Mouse (Mus musculus): ENCODE measurements around the gene Fut11. TPM values are rescaled to one million over a fixed set of nuclear protein-coding genes. Genes with fewer than 3 reads are reported as not detected.
A peak's percentile ranks its signal among the peaks of the same experiment; 100 is the strongest.
"Not testable (repeated sequence)": the region's sequence is repeated elsewhere in the genome, so short reads cannot be mapped to it uniquely, and the experiment has no call there.

Gene Fut11
- polyA plus RNA-seq, 1 experiment from 2014 or later: 29.2 TPM

- Histone ChIP-seq H3K27me3 (no peaks in the 10 kb centered on the region), H3K36me3 (peaks cover 43% of the 10 kb centered on the region), H3K27ac (peak overlapping the region; percentile 95), H3K4me1 (peaks cover 54% of the 10 kb centered on the region), H3K9ac (peak overlapping the region; percentile 90), H3K4me2 (peak overlapping the region; percentile 64), H3K9me3 (replicated peaks) (no peaks in the 10 kb centered on the region), H3K4me3 (replicated peaks) (peak overlapping the region; percentile 81)
- 13% methylated on average over 15 of the region's 15 CpGs for WGBS
- ATAC-seq (replicated peaks; ENCODE audit: low FRiP score): peak; percentile 24; the same call in 1 of the 2 replicates
These were observed 7.5 kb downstream of the Fut11 start for GRCm38 (mm10) chr14:20702096-20702740.

- ATAC-seq (replicated peaks; ENCODE audit: low FRiP score): peak; percentile 72
These were observed 8.1 kb downstream of the Fut11 start, which contains the start of gene Chchd1 for GRCm38 (mm10) chr14:20702741-20703381. Gene Chchd1, plus strand, starts transcription at chr14:20703006.

DNA sequence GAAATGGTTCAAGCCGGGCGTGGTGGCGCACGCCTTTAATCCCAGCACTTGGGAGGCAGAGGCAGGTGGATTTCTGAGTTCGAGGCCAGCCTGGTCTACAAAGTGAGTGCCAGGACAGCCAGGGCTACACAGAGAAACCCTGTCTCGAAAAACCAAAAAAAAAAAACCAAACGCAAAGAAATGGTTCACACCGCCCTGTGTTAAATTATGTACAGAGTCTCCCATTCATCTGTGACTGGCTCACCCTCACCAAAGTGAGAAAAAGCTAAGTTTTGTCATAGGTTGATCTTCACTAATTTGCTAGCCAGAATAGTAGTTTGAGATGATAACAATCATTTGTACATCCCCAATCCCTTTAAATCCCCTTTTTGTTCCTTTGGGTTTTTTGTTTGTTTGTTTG, 8.7 kb downstream of the Fut11 start:
- H3K4me2 ChIP-seq: peak overlapping the region; percentile 64
- H3K36me3 ChIP-seq: peaks cover 36% of the 10 kb centered on the region
- WGBS: 4% methylated on average over 8 of the region's 8 CpGs
- H3K4me1 ChIP-seq: peaks cover 45% of the 10 kb centered on the region
- not testable (repeated sequence) for H3K9me3 ChIP-seq (replicated peaks); H3K27me3 ChIP-seq; ATAC-seq (replicated peaks; ENCODE audit: low FRiP score)
- peak overlapping the region; percentile 95 for H3K27ac ChIP-seq
- H3K4me3 ChIP-seq (replicated peaks): peak overlapping the region; percentile 81
- peak overlapping the region; percentile 90 for H3K9ac ChIP-seq

More at GRCm38 (mm10) chr14:20702741-20703381, 8.1 kb downstream of the Fut11 start, which contains the start of gene Chchd1:
- H3K36me3 ChIP-seq: peaks cover 40% of the 10 kb centered on the region
- H3K4me3 ChIP-seq (replicated peaks): peak within 1 kb of the TSS; percentile 81
- peak within 1 kb of the TSS; percentile 64 for H3K4me2 ChIP-seq
- H3K27ac ChIP-seq: peak within 1 kb of the TSS; percentile 95
- no peaks in the 10 kb centered on the region for H3K27me3 ChIP-seq
- H3K9ac ChIP-seq: peak within 1 kb of the TSS; percentile 90
- H3K4me1 ChIP-seq: peaks cover 48% of the 10 kb centered on the region
- under 1% methylated on average over 61 of the region's 61 CpGs for WGBS
- no peaks in the 10 kb centered on the region for H3K9me3 ChIP-seq (replicated peaks)

DNA sequence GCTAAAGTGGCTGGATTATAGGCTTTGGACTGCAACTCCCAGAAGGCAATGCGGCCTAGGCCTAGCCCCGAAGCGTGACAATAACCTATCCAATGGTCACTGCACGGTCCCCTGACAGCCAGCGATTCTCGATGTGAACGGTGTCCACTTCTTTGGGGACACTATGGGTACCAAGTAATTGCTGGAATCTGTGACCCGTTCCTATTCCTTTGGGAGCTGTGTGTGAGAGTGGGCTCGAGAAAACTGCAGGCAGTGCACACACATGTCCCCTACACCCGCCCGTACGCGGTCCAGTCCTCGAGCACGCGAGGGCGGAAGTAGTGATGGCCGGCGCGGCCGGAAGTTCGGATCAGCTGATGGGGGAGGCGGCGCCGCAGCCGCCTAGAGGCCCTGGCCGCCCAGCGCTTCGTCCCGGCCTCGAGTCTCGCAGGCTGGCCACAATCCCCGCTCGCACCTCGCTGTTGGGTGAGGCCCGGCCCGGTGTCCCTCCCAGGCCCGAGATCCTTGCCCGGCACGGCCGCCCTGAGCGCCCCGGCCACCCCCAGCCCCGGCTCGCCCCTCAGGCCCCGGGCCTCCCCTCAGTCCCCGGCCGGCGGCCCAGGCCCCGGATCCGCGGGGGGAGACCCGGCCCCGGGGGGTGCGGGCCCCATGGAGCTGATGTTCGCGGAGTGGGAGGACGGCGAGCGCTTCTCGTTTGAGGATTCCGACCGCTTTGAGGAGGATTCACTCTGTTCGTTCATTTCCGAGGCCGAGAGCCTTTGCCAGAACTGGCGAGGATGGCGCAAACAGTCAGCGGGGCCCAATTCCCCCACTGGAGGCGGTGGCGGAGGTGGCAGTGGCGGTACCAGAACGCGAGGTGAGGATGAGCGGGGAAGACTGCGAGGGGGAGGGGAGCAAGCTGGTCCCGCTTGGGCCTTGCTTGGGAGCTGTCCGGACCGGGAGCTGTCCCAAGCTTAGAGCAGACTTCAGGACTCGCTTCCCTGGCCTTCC, 12.7 kb downstream of the Fut11 start, which contains the start of gene Zswim8:
Gene Zswim8, plus strand, starts transcription at position 352 of the 990 bp plus-strand sequence.
- peak; percentile 94 for ATAC-seq (replicated peaks; ENCODE audit: low FRiP score)
- H3K9ac ChIP-seq: peak within 1 kb of the TSS; percentile 99
- peak within 1 kb of the TSS; percentile 89 for H3K27ac ChIP-seq
- peaks cover 31% of the 10 kb centered on the region for H3K4me1 ChIP-seq
- WGBS: under 1% methylated on average over 63 of the region's 80 CpGs
- peaks cover 45% of the 10 kb centered on the region for H3K36me3 ChIP-seq
- H3K4me2 ChIP-seq: peak within 1 kb of the TSS; percentile 78
- no peaks in the 10 kb centered on the region for H3K27me3 ChIP-seq
- no peaks in the 10 kb centered on the region for H3K9me3 ChIP-seq (replicated peaks)
- H3K4me3 ChIP-seq (replicated peaks): peak within 1 kb of the TSS; percentile 100

GRCm38 (mm10) chr14:20708239-20708638, 13.5 kb downstream of the Fut11 start:
- H3K36me3 ChIP-seq: peaks cover 52% of the 10 kb centered on the region
- no peak for ATAC-seq (replicated peaks; ENCODE audit: low FRiP score)
- peak overlapping the region; percentile 100 for H3K4me3 ChIP-seq (replicated peaks)
- H3K9me3 ChIP-seq (replicated peaks): no peaks in the 10 kb centered on the region
- H3K27ac ChIP-seq: peak overlapping the region; percentile 89; the same call in 1 of the 2 replicates
- H3K4me2 ChIP-seq: peak overlapping the region; percentile 78
- peak overlapping the region; percentile 99 for H3K9ac ChIP-seq
- peaks cover 31% of the 10 kb centered on the region for H3K4me1 ChIP-seq
- no peaks in the 10 kb centered on the region for H3K27me3 ChIP-seq
- 6% methylated on average over 10 of the region's 10 CpGs for WGBS

DNA sequence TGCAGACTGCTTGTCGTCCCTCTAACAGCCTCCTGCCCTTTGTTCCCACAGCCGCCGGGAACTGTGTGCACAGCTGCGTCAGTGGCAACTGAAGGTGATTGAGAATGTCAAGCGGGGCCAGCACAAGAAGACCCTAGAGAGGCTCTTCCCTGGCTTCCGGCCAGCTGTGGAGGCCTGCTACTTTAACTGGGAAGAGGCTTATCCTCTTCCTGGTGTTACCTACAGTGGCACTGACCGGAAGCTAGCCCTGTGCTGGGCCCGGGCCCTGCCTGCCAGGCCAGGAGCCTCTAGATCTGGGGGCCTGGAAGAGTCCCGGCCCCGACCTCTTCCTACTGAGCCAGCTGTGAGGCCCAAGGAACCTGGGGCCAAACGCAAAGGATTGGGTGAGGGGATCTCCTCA, 19.1 kb downstream of the Fut11 start:
- no peak for ATAC-seq (replicated peaks; ENCODE audit: low FRiP score)
- no peak overlapping the region for H3K27ac ChIP-seq
- peaks cover 91% of the 10 kb centered on the region for H3K36me3 ChIP-seq
- no peaks in the 10 kb centered on the region for H3K9me3 ChIP-seq (replicated peaks)
- WGBS: 77% methylated on average over 11 of the region's 11 CpGs
- no peak overlapping the region for H3K9ac ChIP-seq
- H3K4me2 ChIP-seq: no peak overlapping the region
- no peaks in the 10 kb centered on the region for H3K27me3 ChIP-seq
- H3K4me1 ChIP-seq: peaks cover 13% of the 10 kb centered on the region
- H3K4me3 ChIP-seq (replicated peaks): no peak overlapping the region

GRCm38 (mm10) chr14:20718443-20718842, 23.7 kb downstream of the Fut11 start:
- Histone ChIP-seq H3K27me3 (no peaks in the 10 kb centered on the region), H3K9ac (no peak overlapping the region), H3K4me2 (no peak overlapping the region), H3K27ac (no peak overlapping the region), H3K36me3 (peaks cover 100% of the 10 kb centered on the region), H3K9me3 (replicated peaks) (no peaks in the 10 kb centered on the region), H3K4me1 (no peaks in the 10 kb centered on the region), H3K4me3 (replicated peaks) (no peak overlapping the region)
- ATAC-seq (replicated peaks; ENCODE audit: low FRiP score): no peak
- 89% methylated on average over 10 of the region's 10 CpGs for WGBS

DNA sequence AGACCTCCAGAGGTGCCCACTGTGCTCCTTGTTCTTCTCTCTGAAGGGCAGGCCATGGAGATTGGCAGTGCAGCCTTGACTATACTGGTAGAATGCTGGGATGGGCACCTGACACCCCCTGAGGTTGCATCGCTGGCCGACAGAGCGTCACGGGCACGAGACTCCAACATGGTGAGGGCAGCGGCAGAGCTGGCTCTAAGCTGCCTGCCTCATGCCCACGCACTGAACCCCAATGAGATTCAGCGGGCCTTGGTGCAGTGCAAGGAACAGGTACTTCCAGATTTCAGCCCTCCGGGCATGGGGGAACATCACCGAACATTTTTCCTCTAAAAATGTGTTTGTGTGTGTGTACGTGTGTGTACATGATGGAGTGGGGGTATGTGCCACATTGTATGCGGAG, 25.0 kb downstream of the Fut11 start:
- no peak overlapping the region for H3K27ac ChIP-seq
- H3K27me3 ChIP-seq: no peaks in the 10 kb centered on the region
- H3K4me3 ChIP-seq (replicated peaks): no peak overlapping the region
- H3K36me3 ChIP-seq: peaks cover 100% of the 10 kb centered on the region
- H3K4me2 ChIP-seq: no peak overlapping the region
- no peaks in the 10 kb centered on the region for H3K4me1 ChIP-seq
- 93% methylated on average over 12 of the region's 12 CpGs for WGBS
- no peak for ATAC-seq (replicated peaks; ENCODE audit: low FRiP score)
- no peak overlapping the region for H3K9ac ChIP-seq
- no peaks in the 10 kb centered on the region for H3K9me3 ChIP-seq (replicated peaks)

DNA sequence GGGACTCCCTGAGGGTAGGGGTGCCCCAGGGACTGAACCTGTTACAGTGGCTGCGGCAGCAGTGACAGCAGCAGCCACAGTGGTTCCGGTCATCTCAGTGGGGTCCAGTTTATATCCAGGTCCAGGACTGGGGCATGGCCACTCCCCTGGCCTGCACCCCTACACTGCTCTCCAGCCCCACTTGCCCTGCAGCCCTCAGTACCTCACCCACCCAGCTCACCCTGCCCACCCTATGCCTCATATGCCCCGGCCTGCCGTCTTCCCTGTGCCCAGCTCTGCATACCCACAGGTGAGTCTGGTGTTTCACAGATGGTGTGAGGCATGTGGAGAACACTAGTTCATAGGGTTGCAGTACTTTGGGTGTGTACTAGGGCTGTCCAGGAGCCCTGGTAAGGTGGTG, 26.6 kb downstream of the Fut11 start:
- peaks cover 99% of the 10 kb centered on the region for H3K36me3 ChIP-seq
- H3K9ac ChIP-seq: no peak overlapping the region
- no peak overlapping the region for H3K27ac ChIP-seq
- no peaks in the 10 kb centered on the region for H3K9me3 ChIP-seq (replicated peaks)
- 0 out of 2 replicates have a peak, but pooled peaks have one; percentile 27 for ATAC-seq (replicated peaks; ENCODE audit: low FRiP score)
- WGBS: 87% methylated on average over 4 of the region's 4 CpGs
- no peaks in the 10 kb centered on the region for H3K27me3 ChIP-seq
- H3K4me2 ChIP-seq: no peak overlapping the region
- peaks cover 2% of the 10 kb centered on the region; the same call in 1 of the 2 replicates for H3K4me1 ChIP-seq
- no peak overlapping the region for H3K4me3 ChIP-seq (replicated peaks)

- no peaks in the 10 kb centered on the region for H3K9me3 ChIP-seq (replicated peaks)
- H3K36me3 ChIP-seq: peaks cover 99% of the 10 kb centered on the region
- H3K4me3 ChIP-seq (replicated peaks): no peak overlapping the region
- no peak for ATAC-seq (replicated peaks; ENCODE audit: low FRiP score)
- no peaks in the 10 kb centered on the region for H3K27me3 ChIP-seq
- no peak overlapping the region for H3K9ac ChIP-seq
- no peak overlapping the region for H3K4me2 ChIP-seq
- 94% methylated on average over 12 of the region's 12 CpGs for WGBS
- H3K27ac ChIP-seq: no peak overlapping the region
- H3K4me1 ChIP-seq: peaks cover 2% of the 10 kb centered on the region; the same call in 1 of the 2 replicates
These were observed 28.2 kb downstream of the Fut11 start for GRCm38 (mm10) chr14:20723006-20723405.

DNA sequence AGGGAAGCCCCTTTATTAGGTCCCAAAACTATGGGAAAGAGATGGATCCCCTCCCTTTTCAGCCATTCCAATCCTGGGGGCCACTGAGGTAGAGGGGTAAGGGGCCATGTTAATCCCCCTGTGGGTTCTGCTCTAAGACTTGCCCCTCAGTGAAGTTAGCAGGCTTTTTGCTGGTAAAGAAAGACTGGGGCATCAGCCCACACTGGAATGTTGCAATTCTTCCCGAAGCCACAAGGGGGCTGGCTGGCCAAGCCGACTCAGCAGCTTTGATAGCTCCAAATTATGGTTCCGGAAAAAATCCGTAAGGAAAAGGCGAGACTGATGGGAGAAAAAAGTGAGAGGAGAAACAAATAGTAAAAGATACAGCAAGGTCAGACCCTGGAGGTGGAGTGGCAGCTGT, 29.3 kb downstream of the Fut11 start:
- Histone ChIP-seq H3K27ac (no peak overlapping the region), H3K27me3 (no peaks in the 10 kb centered on the region), H3K36me3 (peaks cover 99% of the 10 kb centered on the region), H3K4me1 (peaks cover 2% of the 10 kb centered on the region; the same call in 1 of the 2 replicates), H3K9me3 (replicated peaks) (no peaks in the 10 kb centered on the region), H3K4me3 (replicated peaks) (no peak overlapping the region), H3K9ac (no peak overlapping the region), H3K4me2 (no peak overlapping the region)
- 20% methylated on average over 5 of the region's 5 CpGs for WGBS
- ATAC-seq (replicated peaks; ENCODE audit: low FRiP score): 0 out of 2 replicates have a peak, but pooled peaks have one; percentile 5
